13 mouse cellular contexts compared by ENCODE assay signal in the genomic region with DNA sequence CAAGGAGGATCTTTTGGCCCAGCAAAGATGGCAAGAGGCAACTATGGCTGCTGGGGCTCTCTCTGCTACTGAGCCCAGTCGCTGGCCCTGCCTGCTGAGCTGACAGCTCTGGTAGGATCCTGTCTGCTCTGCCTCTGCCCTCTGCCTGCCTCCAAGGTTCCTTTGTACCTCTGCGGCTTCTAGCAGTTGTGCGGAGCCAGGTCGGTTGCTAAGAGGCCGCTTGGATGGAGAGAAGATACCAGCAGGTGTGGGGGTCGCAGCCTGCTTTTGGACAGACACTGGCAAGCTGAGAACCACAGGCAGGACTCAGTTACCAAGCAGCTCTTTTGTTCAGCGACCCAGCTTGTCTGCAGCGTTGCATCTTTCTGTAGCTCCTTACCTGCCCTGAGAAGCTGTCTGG.
DNase-seq lines count a peak whose midpoint lies in the region; ATAC-seq and TF ChIP-seq lines count a peak whose summit lies in the region.
"Had no signal": no experiment of that assay in that cellular context is flagged by ENCODE, and none has a peak within 500 bp of the region (broad histone marks: within the 10 kb centered on the region; RNA-seq: fewer than 3 reads in every experiment).

No protein-coding gene starts in this region.

- H3K9me3 ChIP-seq in kidney, embryonic 15.5 days (replicated peaks), result no peaks in the 10 kb centered on the region
- H3K9me3 ChIP-seq in embryonic facial prominence, embryonic 10.5 days, result no peaks in the 10 kb centered on the region
- no peaks in the 10 kb centered on the region for H3K9me3 ChIP-seq in hindbrain, embryonic 12.5 days (replicated peaks)
- H3K9me3 ChIP-seq in midbrain, postnatal 0 days (ENCODE audit: low read length), result no peaks in the 10 kb centered on the region

- no peak overlapping the region for H3K4me2 ChIP-seq in kidney, embryonic 15.5 days
- no peak overlapping the region for H3K4me2 ChIP-seq in hindbrain, embryonic 12.5 days (replicated peaks)
- H3K4me2 ChIP-seq in midbrain, postnatal 0 days (ENCODE audit: low read depth, low read length, poor library complexity, severe bottlenecking), result no peak overlapping the region
- H3K4me2 ChIP-seq: heart, embryonic 11.5 days; lung, embryonic 14.5 days had no signal

- TF ChIP-seq CTCF in midbrain, postnatal 0 days (IDR thresholded peaks at IDR 0.05), result no peak

- H3K9ac ChIP-seq in kidney, embryonic 15.5 days, result no peak overlapping the region
- no peak overlapping the region for H3K9ac ChIP-seq in hindbrain, embryonic 12.5 days
- peak overlapping the region; percentile 42; the same call in 1 of the 2 replicates for H3K9ac ChIP-seq in midbrain, postnatal 0 days (replicated peaks; ENCODE audit: low read length, poor library complexity, severe bottlenecking)
- H3K9ac ChIP-seq: lung, embryonic 14.5 days had no signal

- H3K27me3 ChIP-seq in kidney, embryonic 15.5 days, result no peaks in the 10 kb centered on the region
- H3K27me3 ChIP-seq in embryonic facial prominence, embryonic 10.5 days (replicated peaks; ENCODE audit: low read depth, poor library complexity, severe bottlenecking), result peaks cover 17% of the 10 kb centered on the region; the same call in 1 of the 2 replicates
- no peaks in the 10 kb centered on the region for H3K27me3 ChIP-seq in hindbrain, embryonic 12.5 days
- no peaks in the 10 kb centered on the region for H3K27me3 ChIP-seq in midbrain, postnatal 0 days (ENCODE audit: insufficient read depth, low read length)

- no peaks in the 10 kb centered on the region for H3K36me3 ChIP-seq in kidney, embryonic 15.5 days
- H3K36me3 ChIP-seq in embryonic facial prominence, embryonic 10.5 days (replicated peaks), result no peaks in the 10 kb centered on the region
- H3K36me3 ChIP-seq in hindbrain, embryonic 12.5 days, result no peaks in the 10 kb centered on the region
- no peaks in the 10 kb centered on the region for H3K36me3 ChIP-seq in midbrain, postnatal 0 days (ENCODE audit: insufficient read depth, low read length)

- H3K4me1 ChIP-seq in kidney, embryonic 15.5 days, result peaks cover 43% of the 10 kb centered on the region
- peaks cover 55% of the 10 kb centered on the region for H3K4me1 ChIP-seq in embryonic facial prominence, embryonic 10.5 days
- H3K4me1 ChIP-seq in hindbrain, embryonic 12.5 days, result peaks cover 43% of the 10 kb centered on the region
- H3K4me1 ChIP-seq in midbrain, postnatal 0 days (ENCODE audit: insufficient read depth, low read length), result peaks cover 24% of the 10 kb centered on the region

- WGBS in kidney, embryonic 15.5 days, result 47% methylated on average over 8 of the region's 8 CpGs
- WGBS in embryonic facial prominence, embryonic 10.5 days, result 44% methylated on average over 8 of the region's 8 CpGs
- WGBS in hindbrain, embryonic 12.5 days, result 36% methylated on average over 8 of the region's 8 CpGs
- WGBS in midbrain, postnatal 0 days, result 16% methylated on average over 8 of the region's 8 CpGs

- ATAC-seq in kidney, embryonic 15.5 days (replicated peaks; ENCODE audit: low FRiP score), result no peak
- ATAC-seq in hindbrain, embryonic 12.5 days (ENCODE audit: low FRiP score), result no peak
- no peak for ATAC-seq in midbrain, postnatal 0 days (ENCODE audit: low FRiP score)
- ATAC-seq: inflammation-experienced regulatory T-cells, adult 6 months had no signal

- H3K4me3 ChIP-seq in kidney, embryonic 15.5 days (replicated peaks), result no peak overlapping the region
- no peak overlapping the region for H3K4me3 ChIP-seq in embryonic facial prominence, embryonic 10.5 days
- no peak overlapping the region for H3K4me3 ChIP-seq in hindbrain, embryonic 12.5 days
- H3K4me3 ChIP-seq in midbrain, postnatal 0 days (ENCODE audit: low read depth, low read length), result no peak overlapping the region
- H3K4me3 ChIP-seq: gastrocnemius, adult 2 months had no signal

- H3K27ac ChIP-seq in kidney, embryonic 15.5 days, result peak overlapping the region; percentile 48; the same call in 1 of the 2 replicates
- H3K27ac ChIP-seq in embryonic facial prominence, embryonic 10.5 days (replicated peaks), result peak overlapping the region; percentile 75
- peak overlapping the region; percentile 70; the same call in 1 of the 2 replicates for H3K27ac ChIP-seq in hindbrain, embryonic 12.5 days
- peak overlapping the region; percentile 55 for H3K27ac ChIP-seq in midbrain, postnatal 0 days (ENCODE audit: low read depth, low read length)
- H3K27ac ChIP-seq: gastrocnemius, adult 2 months had no signal

- DNase-seq in kidney, postnatal 4 days, result no peak
- DNase-seq in embryonic facial prominence, embryonic 10.5 days (ENCODE audit: low spot score), result no peak
- DNase-seq in midbrain, postnatal 0 days (ENCODE audit: low spot score), result peak; percentile 32
- no peak for DNase-seq in thymus, postnatal 0 days (ENCODE audit: low spot score)
- DNase-seq in lung, postnatal 36 days, result no peak
- no peak for DNase-seq in liver
- DNase-seq: adrenal gland, adult 8-10 months; gastrocnemius, adult 2 months; lung, embryonic 14.5 days had no signal
